Mouse (Mus musculus): ENCODE measurements at regions not wholly inside any gene's neighbourhood (a gene's known extent, or its start where the extent isn't known, plus 50 kb on each side); places are given as distances from the start of the nearest gene placed in this dataset.

DNA sequence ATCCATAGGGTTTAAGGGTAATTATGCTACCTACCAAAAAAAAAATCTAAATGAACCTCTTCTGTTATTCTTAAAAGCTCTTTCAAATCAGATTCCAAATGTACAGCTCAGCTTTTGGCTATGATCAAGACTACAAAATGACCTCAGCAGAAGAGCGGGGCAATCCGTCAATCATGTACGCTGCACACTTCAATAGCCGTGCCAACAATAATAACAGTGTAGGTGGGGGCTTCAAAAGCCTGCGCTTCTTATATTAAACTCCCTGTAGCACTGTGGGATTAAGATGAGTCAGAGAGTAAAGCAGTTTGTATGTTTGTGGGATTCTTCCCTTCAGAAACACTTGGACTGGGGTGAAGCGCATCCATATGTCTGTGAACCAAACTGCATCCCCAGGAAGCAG, 210.5 kb downstream of the Wdr11 start:
- intact Hi-C loops (cut with DNase I): no loop called here
- DNase-seq (ENCODE audit: low spot score in 2 of 2): no peak

DNA sequence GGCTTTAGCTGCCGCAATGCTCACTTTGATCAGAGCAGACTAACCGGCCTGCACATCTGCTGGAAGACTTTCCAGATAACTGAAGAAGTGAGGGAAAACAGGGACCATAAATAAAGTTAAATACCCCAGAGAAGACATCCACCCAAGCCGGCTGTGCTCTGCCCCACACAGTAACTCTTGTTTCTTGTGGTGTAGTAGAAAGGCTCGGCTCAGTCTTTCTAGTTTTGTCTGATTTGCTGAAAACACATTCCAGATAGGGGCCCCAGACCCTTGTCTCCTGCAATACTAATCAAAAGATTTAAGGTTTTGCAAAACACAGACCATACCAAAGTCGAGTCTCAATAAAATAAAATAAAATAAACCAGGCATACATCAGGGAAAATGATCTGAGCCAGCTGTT, 213.7 kb downstream of the Wdr11 start:
- DNase-seq (ENCODE audit: low spot score in 2 of 2): no peak
- intact Hi-C loops (cut with DNase I): no loop called here

DNA sequence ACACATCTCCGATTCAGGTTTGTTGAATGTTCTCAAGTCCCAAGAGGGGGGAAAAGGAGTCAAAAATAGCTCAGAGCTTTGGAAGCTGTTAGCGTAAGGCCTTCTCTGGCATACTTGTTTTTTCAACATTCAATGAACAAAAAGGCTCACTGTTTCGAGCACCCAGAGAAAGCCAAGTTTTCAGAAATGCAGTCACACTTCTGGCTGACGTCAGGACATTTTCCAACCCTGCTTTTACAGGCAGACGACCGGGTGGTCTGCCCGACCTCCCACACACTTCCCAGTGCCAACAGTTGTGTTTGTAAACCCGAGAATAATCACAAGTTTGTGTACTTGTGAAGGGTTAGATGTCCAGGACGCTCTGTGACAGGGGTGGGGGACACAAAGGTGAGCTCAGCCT, 218.5 kb downstream of the Wdr11 start:
- intact Hi-C loops (cut with DNase I): no loop called here
- DNase-seq (ENCODE audit: low spot score in 2 of 2): no peak

DNA sequence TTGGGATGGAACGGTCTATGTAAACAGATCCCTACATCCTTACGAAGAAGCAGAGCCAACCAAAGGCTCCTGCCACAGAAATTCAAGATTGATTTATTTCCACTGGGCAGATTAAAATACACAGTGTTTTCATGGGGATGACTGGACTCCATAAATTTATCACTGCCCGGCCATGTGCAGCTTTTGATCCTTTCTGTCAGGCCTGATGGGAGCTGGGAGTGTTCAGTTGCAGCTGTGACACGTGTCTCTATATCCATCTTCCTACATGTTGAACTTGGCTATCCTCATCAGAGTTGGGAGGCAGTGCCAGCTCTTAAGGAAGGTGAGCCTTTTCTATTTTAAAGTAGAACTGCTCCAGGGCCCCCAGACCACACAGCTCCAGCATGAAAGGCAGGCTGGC, 218.9 kb downstream of the Wdr11 start:
- intact Hi-C loops (cut with DNase I): no loop called here
- no peak for DNase-seq (ENCODE audit: low spot score in 2 of 2)

DNA sequence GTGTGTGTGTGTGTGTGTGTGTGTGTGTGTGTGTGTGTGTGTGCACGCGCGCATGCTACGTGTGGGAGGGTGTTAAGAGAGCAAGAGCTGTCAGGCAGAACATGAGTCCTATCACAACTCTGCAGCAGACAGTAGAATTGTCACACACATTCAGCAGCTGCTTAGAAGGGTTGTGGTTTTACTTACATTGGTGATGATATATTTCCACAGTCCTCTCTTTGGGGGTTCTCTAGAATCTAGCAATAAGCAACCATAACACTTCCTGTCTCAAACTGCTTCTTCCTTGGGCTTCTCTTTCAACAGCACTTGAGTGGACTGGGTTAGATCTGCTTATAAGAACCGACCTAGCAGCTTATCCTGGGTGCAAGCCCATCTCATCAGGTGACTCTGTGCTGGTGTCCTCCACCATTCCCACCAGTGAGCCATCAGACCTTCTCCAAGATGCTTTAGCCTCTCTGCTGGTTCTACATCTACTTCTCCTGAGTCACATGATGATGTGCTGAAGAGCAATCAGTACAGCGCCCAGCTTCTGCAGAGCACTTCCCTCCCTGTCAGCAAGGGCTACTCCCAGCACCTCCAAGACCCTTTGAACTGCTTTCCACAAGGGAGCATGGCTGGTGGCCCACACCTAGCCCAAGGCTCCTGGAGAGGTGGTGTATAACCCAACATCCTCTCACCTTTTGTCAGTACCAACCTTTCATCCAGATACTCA, 222.6 kb downstream of the Wdr11 start:
- intact Hi-C loops (cut with DNase I): no loop called here
- no peak for DNase-seq (ENCODE audit: low spot score in 2 of 2)

DNA sequence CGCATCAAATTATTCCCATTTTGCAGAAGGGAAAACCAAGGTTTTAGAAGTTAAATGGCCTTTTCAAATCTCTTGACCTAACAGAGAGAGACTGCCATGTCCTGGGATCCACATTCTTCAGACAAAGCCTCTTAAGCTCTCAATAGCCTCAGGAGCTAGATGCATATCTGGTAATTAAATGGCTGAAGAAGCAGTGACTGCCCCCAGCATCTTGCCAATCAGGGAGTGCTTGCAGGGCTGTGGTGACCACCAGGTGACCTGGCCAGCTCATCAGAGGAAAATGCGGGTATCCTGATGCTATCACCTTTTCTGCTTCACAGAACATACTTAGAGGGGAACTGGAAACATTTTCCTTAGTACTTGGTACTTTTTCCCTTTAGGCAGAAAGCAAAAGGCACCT, 227.2 kb downstream of the Wdr11 start:
- no peak for DNase-seq (ENCODE audit: low spot score in 2 of 2)
- intact Hi-C loops (cut with DNase I): no loop called here

DNA sequence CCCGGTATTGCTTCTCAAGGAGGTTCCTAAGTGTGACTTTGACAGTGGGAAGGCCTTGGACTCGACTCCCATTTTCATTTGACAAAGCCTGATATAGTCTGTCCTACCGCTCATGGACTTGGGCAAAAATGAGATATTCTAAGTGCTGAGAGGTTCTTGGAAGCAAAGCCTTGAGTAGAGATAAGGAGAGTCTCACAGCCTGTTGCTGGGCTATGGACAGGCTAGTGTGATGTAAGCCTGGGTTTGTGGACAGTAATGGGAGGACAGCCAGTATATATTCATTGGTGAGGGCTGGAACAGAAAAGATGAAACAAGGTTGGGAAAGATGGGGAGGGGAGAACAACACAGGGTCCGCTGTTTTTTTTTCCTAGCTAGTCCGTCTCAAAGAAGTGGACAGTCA, 228.0 kb downstream of the Wdr11 start:
- intact Hi-C loops (cut with DNase I): no loop called here
- no peak for DNase-seq (ENCODE audit: low spot score in 2 of 2)

DNA sequence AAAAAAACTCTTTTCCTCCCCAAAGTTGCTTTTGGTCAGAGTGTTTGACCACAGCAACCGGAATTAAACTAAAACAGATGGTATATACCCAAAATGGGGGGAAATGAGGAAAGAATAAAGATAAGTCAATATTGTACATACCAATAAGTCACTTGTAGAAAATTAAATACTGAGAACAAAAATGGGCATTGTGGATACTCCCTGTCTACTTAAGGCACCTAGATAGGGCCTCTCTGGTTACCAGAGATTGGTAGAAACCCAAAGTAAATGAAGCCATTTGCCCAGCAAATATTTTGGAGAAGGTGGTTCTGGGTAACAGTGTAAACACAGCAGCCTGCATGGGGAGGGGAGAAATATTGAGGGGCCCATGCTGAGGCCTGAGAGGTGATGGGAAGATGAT, 237.3 kb downstream of the Wdr11 start:
- intact Hi-C loops (cut with DNase I): no loop called here
- DNase-seq (ENCODE audit: low spot score in 2 of 2): no peak

DNA sequence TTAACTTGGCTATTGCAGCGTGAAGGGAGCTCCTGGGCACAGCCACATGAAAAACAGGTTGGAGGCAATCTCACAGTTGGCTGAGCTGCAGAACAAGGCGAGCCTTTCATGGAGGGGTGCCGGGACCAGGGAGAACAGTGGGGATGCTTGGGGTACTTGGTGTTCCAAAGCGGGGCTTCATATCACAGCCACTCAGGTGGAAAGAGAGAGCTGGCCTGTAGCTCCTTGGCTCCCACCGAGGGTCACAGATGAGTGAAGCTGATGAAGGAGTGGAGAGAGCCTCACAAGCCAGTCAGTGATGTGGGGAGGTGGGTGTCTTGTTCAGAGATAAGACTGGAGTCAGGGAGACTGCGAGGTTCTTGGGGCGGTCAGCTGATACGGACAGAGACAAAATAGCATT, 241.2 kb downstream of the Wdr11 start:
- DNase-seq (ENCODE audit: low spot score in 2 of 2): no peak
- intact Hi-C loops (cut with DNase I): no loop called here

DNA sequence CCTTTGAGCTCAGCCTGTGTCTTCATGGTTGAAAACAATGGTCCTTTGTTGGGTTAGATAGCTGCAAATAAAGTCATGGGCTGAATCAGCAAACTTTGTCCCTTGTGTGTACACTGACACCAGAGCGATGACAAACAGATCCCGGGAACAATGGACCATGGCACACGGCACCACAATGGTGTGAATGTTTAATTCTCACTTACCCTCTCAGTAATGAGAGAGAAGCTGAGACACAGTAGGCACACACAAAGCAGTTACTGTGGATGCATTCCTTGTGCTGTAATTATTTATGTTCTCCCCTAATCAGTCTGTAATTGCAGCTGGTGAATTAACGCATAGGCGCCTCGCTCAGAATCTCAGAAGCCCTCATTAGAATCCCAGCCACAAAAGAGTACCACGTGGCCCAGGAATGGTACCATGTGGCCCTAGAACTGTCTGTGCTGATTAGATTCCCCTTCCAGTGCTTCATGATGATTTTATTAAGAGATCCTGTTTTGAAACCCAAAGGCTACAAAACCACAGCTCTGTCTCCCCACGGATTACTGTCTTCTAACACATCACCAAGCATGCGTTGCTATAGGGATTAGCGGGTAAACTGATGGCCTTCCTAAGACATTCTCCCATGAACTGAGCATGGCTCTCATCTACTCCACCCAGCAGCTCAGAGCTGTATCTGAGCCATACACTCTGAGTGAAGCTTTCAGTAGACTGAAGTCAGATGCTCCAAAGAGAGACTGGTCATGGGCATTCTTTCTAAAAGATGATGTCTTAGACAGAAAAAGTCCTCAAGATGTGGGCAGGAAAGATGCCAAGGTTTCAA, 250.8 kb downstream of the Wdr11 start:
- intact Hi-C loops (cut with DNase I): no loop called here
- no peak for DNase-seq (ENCODE audit: low spot score in 2 of 2)

DNA sequence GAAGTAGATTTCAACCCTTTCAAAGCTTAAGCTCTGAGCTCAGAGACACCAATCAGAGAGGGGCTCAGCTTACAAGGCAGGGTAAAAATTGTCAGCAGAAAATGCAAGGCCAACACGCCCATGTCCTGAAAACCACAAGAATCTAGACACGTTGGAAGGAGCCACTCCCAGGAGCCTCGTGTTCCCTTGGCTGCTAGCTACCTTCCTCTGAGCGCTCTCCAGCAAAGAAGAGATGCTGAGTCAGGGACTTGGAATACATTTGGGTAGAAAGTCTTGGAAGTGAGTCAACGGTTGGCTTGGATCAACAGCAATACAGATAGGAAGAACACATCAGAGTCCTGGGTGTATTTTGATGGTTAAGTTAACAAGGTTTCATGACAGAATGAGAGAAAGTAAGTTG, 255.5 kb downstream of the Wdr11 start:
- intact Hi-C loops (cut with DNase I): no loop called here
- no peak for DNase-seq (ENCODE audit: low spot score in 2 of 2)

DNA sequence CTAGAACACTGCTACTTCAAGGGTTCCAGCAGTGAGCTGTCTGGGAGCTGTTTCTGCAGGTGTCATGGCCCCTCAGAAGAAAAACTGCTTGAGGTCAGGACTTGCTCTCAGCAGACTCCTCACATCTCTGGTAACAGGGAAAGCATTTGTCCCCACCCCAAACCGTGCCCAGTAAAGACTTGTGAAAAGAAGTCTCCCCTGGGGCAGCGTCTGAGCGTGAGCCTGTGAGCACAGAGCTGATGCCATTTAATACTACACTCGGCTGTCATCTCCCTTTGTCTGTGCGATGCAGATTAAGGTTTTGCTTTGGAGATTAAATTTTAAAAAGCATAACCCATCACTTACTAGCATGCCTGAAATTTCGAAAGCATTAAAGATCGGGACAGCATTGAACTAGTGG, 261.9 kb downstream of the Wdr11 start:
- no peak for DNase-seq (ENCODE audit: low spot score in 2 of 2)
- intact Hi-C loops (cut with DNase I): no loop called here

DNA sequence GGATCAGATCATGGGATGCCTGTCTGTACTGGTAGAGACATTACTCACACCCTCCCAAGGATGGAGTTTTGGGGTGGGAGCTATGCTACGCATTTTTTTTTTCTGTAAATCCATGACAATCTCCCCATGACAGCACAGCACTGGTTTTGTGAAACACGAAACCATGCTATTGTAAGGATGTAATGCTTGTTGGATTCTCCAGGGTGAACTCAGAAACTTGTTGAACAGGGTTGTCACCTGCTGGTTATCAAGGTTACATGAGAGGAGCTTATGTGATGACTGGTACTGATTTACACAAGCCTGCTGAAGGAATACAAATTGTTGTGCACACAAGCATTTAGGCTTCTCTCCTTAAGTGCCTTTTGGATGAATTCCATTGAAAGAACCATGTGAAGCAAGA, 263.3 kb downstream of the Wdr11 start:
- intact Hi-C loops (cut with DNase I): no loop called here

DNA sequence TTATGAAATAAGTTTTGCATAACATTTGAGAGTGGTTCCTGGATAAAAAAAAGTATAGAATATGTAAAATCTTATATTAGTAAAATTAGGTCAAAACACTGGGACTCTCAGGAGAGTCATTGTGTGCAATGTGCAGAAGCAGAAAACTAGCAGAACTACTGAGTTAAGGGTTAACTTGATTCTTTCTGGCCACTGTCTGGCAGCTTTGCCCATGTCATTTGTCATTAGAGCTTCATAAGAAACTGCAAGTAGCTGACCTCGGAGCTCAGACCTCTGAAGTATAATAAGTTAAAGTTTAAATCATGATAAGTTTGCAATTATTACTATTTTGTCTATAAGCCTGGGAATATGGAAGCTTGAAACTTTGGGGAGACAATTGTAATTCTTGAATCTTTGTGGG, 271.3 kb downstream of the Wdr11 start:
- intact Hi-C loops (cut with DNase I): no loop called here
- DNase-seq (ENCODE audit: low spot score in 2 of 2): no peak

More for the DNA sequence above, 263.3 kb downstream of the Wdr11 start:
- no peak for DNase-seq (ENCODE audit: low spot score in 2 of 2)

DNA sequence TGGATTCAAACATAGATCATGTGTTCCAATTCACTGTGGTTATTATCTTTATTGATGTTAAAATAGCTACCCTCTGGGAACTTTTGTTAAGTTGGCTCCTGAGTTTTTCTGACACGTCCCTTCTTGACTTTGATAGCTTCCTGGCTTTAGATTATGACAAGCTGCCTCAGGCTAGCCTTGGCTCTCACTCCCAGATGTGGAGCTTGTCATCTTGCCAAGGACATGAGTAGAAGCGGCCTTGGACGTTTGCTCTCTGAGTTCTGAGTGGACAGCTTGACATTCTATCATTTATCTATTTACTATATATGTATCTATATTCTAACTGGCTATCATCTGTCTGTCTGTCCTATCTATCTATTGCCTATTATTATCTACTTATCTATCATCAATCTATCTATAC, 273.9 kb downstream of the Wdr11 start:
- no peak for DNase-seq (ENCODE audit: low spot score in 2 of 2)
- intact Hi-C loops (cut with DNase I): no loop called here

DNA sequence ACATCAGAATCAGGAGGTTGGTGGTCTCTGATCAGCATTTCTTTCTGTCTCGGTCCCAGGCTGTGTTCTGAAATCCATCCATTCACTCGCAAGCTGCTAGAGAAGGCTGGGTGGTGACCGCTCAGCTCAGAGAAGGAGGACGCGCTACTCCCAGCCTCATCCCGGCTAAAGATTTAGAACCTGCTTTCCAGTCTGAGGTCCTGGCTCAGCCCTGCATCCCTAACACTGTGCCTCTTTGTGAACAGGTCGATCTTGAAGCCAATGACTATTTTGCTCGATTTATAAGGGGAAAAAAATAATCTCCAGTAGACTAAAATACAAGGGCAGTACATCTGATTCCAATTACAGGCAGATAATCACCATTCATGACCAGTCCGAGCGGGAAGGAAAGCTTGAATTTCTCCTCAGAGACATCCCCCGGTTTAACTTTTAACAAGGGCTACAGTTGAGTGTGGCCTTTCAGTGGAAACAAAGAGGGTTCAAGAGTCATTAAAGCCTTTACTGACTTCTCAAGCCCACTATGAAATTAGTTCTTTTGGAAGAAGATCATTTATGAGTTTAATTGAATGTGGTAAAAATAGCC, 280.6 kb downstream of the Wdr11 start:
- no peak for DNase-seq (ENCODE audit: low spot score in 2 of 2)
- intact Hi-C loops (cut with DNase I): no loop called here

DNA sequence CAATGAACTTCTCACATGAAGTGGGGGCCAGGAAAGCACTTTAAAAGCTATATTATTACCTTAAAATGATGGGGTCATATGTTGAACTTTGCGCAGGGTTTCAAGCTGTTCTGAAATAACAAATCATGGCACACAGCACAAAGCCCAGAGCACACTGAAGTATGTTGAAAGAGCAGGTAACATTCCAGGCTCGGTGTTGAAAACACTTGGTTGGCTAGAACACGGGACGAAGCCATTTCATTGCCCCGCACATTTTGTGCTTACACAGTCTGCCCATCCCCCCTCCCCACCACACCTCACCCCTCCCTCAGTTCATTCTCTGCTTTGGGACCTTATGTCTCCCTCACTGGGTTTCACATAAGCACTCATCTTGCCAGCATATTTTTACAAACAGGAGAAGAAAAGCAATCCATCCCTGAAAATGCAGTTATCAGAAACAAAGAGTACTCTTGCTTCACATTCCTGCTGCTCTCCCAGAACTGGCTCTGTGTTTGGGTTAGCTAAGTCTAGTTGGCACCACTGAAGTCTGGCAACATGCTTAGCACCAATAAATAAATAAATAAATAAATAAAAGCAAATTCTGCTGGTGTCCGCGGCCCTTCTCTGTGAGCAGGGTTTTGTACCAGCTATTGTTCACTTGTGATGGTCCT, 284.7 kb downstream of the Wdr11 start:
- no peak for DNase-seq (ENCODE audit: low spot score in 2 of 2)
- intact Hi-C loops (cut with DNase I): no loop called here

DNA sequence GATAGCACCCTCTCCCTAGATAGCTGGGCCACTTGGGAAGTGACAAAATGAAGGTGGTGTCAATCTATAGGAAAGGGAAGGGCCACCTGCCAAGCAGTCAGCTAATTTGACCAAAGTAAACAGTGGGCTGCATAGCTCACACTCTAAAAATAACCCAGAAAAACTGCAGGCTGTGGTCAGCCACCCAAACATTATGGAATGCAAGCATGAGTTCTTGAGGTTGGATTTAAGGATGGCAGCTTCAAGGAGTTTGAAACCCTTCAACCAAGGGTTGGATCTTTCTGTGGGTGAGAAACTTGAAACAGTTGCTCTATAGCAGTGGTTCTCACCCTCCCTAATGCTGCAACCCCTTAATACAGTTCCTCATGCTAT, 285.2 kb downstream of the Wdr11 start:
- no peak for DNase-seq (ENCODE audit: low spot score in 2 of 2)
- intact Hi-C loops (cut with DNase I): no loop called here

DNA sequence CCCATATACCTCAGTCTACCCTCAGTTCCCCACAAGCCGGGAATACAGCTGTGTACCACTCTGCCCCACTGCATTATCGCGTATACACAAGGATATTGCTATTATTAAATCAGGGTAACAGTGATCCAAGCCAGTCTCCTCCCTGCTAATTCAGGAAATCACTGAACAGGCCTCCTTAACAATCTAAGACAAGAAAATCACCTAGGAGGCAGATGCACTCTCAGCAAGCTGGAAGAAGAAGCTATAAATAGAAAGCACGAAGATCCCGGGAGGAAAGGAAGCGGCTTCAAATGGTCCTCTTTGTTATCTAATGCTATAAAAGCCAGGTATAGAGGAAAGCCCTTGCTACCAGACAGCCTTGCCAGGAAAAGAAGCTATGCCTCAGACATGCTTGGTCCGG, 304.6 kb downstream of the Wdr11 start:
- no peak for DNase-seq (ENCODE audit: low spot score in 2 of 2)
- intact Hi-C loops (cut with DNase I): no loop called here

DNA sequence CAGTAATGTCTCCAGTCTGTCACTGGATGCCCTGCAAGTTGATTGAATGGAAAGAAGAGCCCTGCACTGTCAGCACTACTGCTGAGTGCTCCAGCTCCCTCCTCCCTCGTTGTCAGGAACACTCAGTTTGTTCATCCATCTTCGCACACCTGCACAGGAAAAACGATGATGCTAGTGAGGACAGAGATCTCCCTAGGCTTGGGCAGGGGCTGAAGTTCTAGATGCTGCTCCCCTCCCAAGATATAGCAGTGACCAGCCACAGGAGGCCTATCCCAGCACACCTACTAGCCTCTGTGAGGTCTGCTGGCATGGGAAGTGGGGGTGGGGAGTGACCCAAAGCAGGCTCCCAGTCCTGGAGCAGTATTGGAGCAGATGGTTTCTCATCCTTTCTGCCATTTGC, 305.8 kb downstream of the Wdr11 start:
- intact Hi-C loops (cut with DNase I): no loop called here
- no peak for DNase-seq (ENCODE audit: low spot score in 2 of 2)

DNA sequence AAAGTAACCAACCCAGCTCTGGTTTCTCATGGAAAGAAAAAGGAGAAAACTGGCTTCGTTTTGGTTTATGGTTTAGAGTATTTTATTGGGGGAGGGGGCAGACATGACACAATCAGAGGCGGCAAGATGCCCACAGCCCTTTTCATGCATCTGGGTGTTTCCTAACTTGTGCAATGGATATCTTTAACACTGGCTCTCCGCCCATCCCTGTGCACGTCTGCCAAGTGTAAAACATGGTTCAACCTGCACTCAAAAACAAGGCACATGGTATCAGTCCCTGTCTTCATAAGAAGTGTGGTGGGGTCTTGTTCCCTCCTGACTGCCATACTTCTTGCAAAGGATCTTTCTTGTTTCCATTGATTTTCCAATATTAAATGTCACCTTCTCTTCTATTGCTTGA, 310.6 kb downstream of the Wdr11 start:
- intact Hi-C loops (cut with DNase I): no loop called here
- no peak for DNase-seq (ENCODE audit: low spot score in 2 of 2)

All from left cerebral cortex, postnatal 36 days (tissue).